Mouse (Mus musculus) Patski (cell line): ENCODE measurements at regions not wholly inside any gene's neighbourhood (a gene's known extent, or its start where the extent isn't known, plus 50 kb on each side); places are given as distances from the start of the nearest gene placed in this dataset.

ENCODE experiments used
- ATAC-seq: fragments of 100-300 bp; one replicate; pipeline ENCODE4 v1.8.0; 2021
- CTCF ChIA-PET: fragments of 350-600 bp; sonication (Branson Sonifier 250); formaldehyde crosslinking; loops from one replicate; lab custom pipeline; 2022; ENCODE audit warnings: inconsistent platforms; lab: Charles Lee
- POLR2A ChIA-PET: fragments of 350-600 bp; sonication (Branson Sonifier 250); formaldehyde crosslinking; loops from one replicate; lab custom pipeline; 2022; ENCODE audit warnings: antibody characterized with exemption, inconsistent platforms; lab: Charles Lee
- DNase-seq: peaks from one replicate; pipeline ENCODE4 v3.0.0-alpha.2; 2011; ENCODE audit warnings: low read depth, low spot score
- H3K27me3 ChIP-seq: fragments of 371-371 bp; one replicate; pipeline ENCODE4 v1.5.1; 2021
- CTCF ChIP-seq: fragments of 100-300 bp; IDR thresholded peaks from one replicate; pipeline ENCODE4 v1.5.1; 2021
- in situ Hi-C: fragments of 300-500 bp; cut with MboI; formaldehyde crosslinking; loops from 3 replicates; pipeline ENCODE4 v1.11.1; 2018; ENCODE audit warnings: low pct_unique_long_range_greater_than_20kb, mixed read lengths

- ChIA-PET POLR2A (no interaction called here), CTCF (no interaction called here)
- ATAC-seq, result no peak
- peaks cover 2% of the 10 kb centered on the region for H3K27me3 ChIP-seq
- no peak for DNase-seq
- in situ Hi-C loops, result no loop called here
- no peak for TF ChIP-seq CTCF
Observed at GRCm38 (mm10) chr1:185112017-185112399, 91.9 kb upstream of the Rab3gap2 start.

GRCm38 (mm10) chr1:185111347-185112016 lies 92.4 kb upstream of the Rab3gap2 start:
- ChIA-PET CTCF (no interaction called here), POLR2A (no interaction called here)
- in situ Hi-C loops, result no loop called here
- DNase-seq, result no peak
- no peak for TF ChIP-seq CTCF
- no peak for ATAC-seq
- H3K27me3 ChIP-seq, result peaks cover 2% of the 10 kb centered on the region

- in situ Hi-C loops, result no loop called here
- DNase-seq (no peak), ATAC-seq (no peak)
- no peak for TF ChIP-seq CTCF
- no peaks in the 10 kb centered on the region for H3K27me3 ChIP-seq
- POLR2A ChIA-PET, result no interaction called here
- CTCF ChIA-PET, result interaction anchor here (1.3 kb wide), 1 partner anchor 10 kb away, joined by 4 read pairs; no protein-coding TSS in a partner anchor
Observed at GRCm38 (mm10) chr1:185104945-185105884, 98.7 kb upstream of the Rab3gap2 start.

- TF ChIP-seq CTCF, result no peak
- ChIA-PET POLR2A (no interaction called here), CTCF (no interaction called here)
- in situ Hi-C loops, result no loop called here
- DNase-seq (no peak), ATAC-seq (no peak)
- no peaks in the 10 kb centered on the region for H3K27me3 ChIP-seq
Observed at GRCm38 (mm10) chr1:185103803-185104202, 100.1 kb upstream of the Rab3gap2 start.

- in situ Hi-C loops, result no loop called here
- no peak for DNase-seq
- no peak for TF ChIP-seq CTCF
- no peak for ATAC-seq
- CTCF ChIA-PET, result no interaction called here
- POLR2A ChIA-PET, result no interaction called here
- H3K27me3 ChIP-seq, result no peaks in the 10 kb centered on the region
Observed at GRCm38 (mm10) chr1:185098975-185099958, 99.9 kb upstream of the Mark1 start.

- in situ Hi-C loops, result no loop called here
Observed at GRCm38 (mm10) chr1:185098195-185098974, 99.0 kb upstream of the Mark1 start.

GRCm38 (mm10) chr1:185096741-185097140 lies 97.4 kb upstream of the Mark1 start:
- no peak for ATAC-seq
- POLR2A ChIA-PET, result no interaction called here
- no peak for TF ChIP-seq CTCF

More at GRCm38 (mm10) chr1:185098195-185098974, 99.0 kb upstream of the Mark1 start:
- DNase-seq (no peak), ATAC-seq (no peak)
- H3K27me3 ChIP-seq, result no peaks in the 10 kb centered on the region
- ChIA-PET POLR2A (no interaction called here), CTCF (no interaction called here)
- no peak for TF ChIP-seq CTCF

GRCm38 (mm10) chr1:185092757-185093156 lies 93.4 kb upstream of the Mark1 start:
- DNase-seq (no peak), ATAC-seq (no peak)
- in situ Hi-C loops, result no loop called here
- TF ChIP-seq CTCF, result no peak
- ChIA-PET CTCF (no interaction called here), POLR2A (no interaction called here)
- H3K27me3 ChIP-seq, result no peaks in the 10 kb centered on the region

More at GRCm38 (mm10) chr1:185096741-185097140, 97.4 kb upstream of the Mark1 start:
- in situ Hi-C loops, result no loop called here
- H3K27me3 ChIP-seq, result no peaks in the 10 kb centered on the region
- CTCF ChIA-PET, result no interaction called here
- no peak for DNase-seq

- no peak for ATAC-seq
- no peak for DNase-seq
- POLR2A ChIA-PET, result interaction anchor here (1.1 kb wide), 1 partner anchor 35 kb away, joined by 3 read pairs; no protein-coding TSS in a partner anchor
Observed at GRCm38 (mm10) chr1:185091816-185092558, 92.6 kb upstream of the Mark1 start.

More at GRCm38 (mm10) chr1:185091816-185092558, 92.6 kb upstream of the Mark1 start:
- no peaks in the 10 kb centered on the region for H3K27me3 ChIP-seq
- in situ Hi-C loops, result no loop called here
- CTCF ChIA-PET, result no interaction called here
- no peak for TF ChIP-seq CTCF
